Mouse (Mus musculus) embryonic fibroblast, embryonic 13.5 days (primary cell): ENCODE results near the gene Tmem170.

ENCODE experiments used
- CTCF ChIP-seq: IDR thresholded peaks from 2 replicates; pipeline ENCODE4 v1.5.1; 2011; ENCODE audit warnings: mild to moderate bottlenecking, control low read depth, low read length, moderate library complexity, borderline replicate concordance; ENCODE audit not compliant: insufficient read depth
- POLR2A ChIP-seq: IDR thresholded peaks from 2 replicates; pipeline ENCODE4 v1.6.1; 2011; ENCODE audit warnings: low read depth, mild to moderate bottlenecking, control low read depth, low read length, moderate library complexity

- TF ChIP-seq CTCF = no peak
- TF ChIP-seq POLR2A = no peak
Measured at GRCm38 (mm10) chr8:111883615-111884014, 7.1 kb upstream of the Tmem170 start.
